Comparison of ENCODE assay signal across 21 mouse cellular contexts in the genomic region with DNA sequence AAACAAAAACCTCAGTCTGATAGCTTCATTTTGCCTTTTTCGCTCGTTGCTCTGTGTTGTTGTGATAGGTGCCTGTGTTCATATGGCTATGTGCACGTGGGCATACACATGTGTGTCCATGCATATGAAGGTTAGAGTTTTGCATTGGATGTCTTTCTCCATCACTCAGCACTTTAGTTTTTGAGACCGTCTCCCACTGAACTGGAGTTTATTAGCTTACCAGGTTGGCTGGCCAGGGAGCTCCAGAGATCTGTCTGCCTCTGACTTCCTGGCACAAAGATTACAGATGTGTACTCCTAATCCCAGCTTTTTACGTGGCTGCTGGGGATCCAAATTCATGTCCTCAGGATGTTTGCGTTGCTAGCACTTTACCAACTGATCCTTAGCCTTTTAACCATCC. TPM values are rescaled to one million over a fixed set of nuclear protein-coding genes. Genes with fewer than 3 reads are reported as not detected.
DNase-seq lines count a peak whose midpoint lies in the region; ATAC-seq lines count a peak whose summit lies in the region.
"Had no signal": no experiment of that assay in that cellular context is flagged by ENCODE, and none has a peak within 500 bp of the region (broad histone marks: within the 10 kb centered on the region; RNA-seq: fewer than 3 reads in every experiment).

No protein-coding gene starts in this region.

- WGBS in intestine, embryonic 14.5 days: 64% methylated on average over 6 of the region's 6 CpGs
- 66% methylated on average over 6 of the region's 6 CpGs for WGBS in intestine, embryonic 15.5 days
- 64% methylated on average over 6 of the region's 6 CpGs for WGBS in limb, embryonic 10.5 days
- 65% methylated on average over 6 of the region's 6 CpGs for WGBS in forebrain, embryonic 14.5 days

- no peak overlapping the region for H3K4me3 ChIP-seq in intestine, embryonic 14.5 days (ENCODE audit: low read depth, low read length)
- no peak overlapping the region for H3K4me3 ChIP-seq in intestine, embryonic 15.5 days (replicated peaks)
- no peak overlapping the region for H3K4me3 ChIP-seq in limb, embryonic 10.5 days
- H3K4me3 ChIP-seq in forebrain, embryonic 14.5 days (ENCODE audit: low read depth, low read length): no peak overlapping the region
- H3K4me3 ChIP-seq: forebrain, embryonic 15.5 days; gastrocnemius, adult 2 months; midbrain, embryonic 15.5 days; neural tube, embryonic 13.5 days had no signal

- no peaks in the 10 kb centered on the region for H3K27me3 ChIP-seq in intestine, embryonic 14.5 days (replicated peaks; ENCODE audit: control insufficient read depth, insufficient read depth, low read length)
- no peaks in the 10 kb centered on the region for H3K27me3 ChIP-seq in intestine, embryonic 15.5 days (replicated peaks)
- no peaks in the 10 kb centered on the region for H3K27me3 ChIP-seq in limb, embryonic 10.5 days (ENCODE audit: low read depth, poor library complexity, severe bottlenecking)
- H3K27me3 ChIP-seq in forebrain, embryonic 14.5 days (replicated peaks; ENCODE audit: control insufficient read depth, insufficient read depth, low read length): no peaks in the 10 kb centered on the region
- H3K27me3 ChIP-seq: forebrain, embryonic 15.5 days; midbrain, embryonic 15.5 days; neural tube, embryonic 13.5 days had no signal

- no peak overlapping the region for H3K27ac ChIP-seq in intestine, embryonic 14.5 days (ENCODE audit: low read depth)
- H3K27ac ChIP-seq in intestine, embryonic 15.5 days: no peak overlapping the region
- no peak overlapping the region for H3K27ac ChIP-seq in limb, embryonic 10.5 days
- no peak overlapping the region for H3K27ac ChIP-seq in forebrain, embryonic 14.5 days (ENCODE audit: low read depth, low read length)
- H3K27ac ChIP-seq: forebrain, embryonic 15.5 days; gastrocnemius, adult 2 months; macrophage; midbrain, embryonic 15.5 days; neural tube, embryonic 13.5 days had no signal

- no peak for ATAC-seq in intestine, embryonic 14.5 days (replicated peaks; ENCODE audit: low FRiP score, low TSS enrichment, low read depth)
- ATAC-seq in intestine, embryonic 15.5 days: no peak
- no peak for ATAC-seq in forebrain, embryonic 14.5 days
- ATAC-seq: forebrain, embryonic 15.5 days; intestine, embryonic 16.5 days; midbrain, embryonic 15.5 days had no signal

- no peaks in the 10 kb centered on the region for H3K4me1 ChIP-seq in intestine, embryonic 14.5 days (replicated peaks; ENCODE audit: control insufficient read depth, insufficient read depth, low read length)
- no peaks in the 10 kb centered on the region for H3K4me1 ChIP-seq in intestine, embryonic 15.5 days (replicated peaks)
- H3K4me1 ChIP-seq in limb, embryonic 10.5 days: no peaks in the 10 kb centered on the region
- H3K4me1 ChIP-seq in forebrain, embryonic 14.5 days (ENCODE audit: control insufficient read depth, insufficient read depth, low read length): no peaks in the 10 kb centered on the region
- H3K4me1 ChIP-seq: forebrain, embryonic 15.5 days; midbrain, embryonic 15.5 days; neural tube, embryonic 13.5 days had no signal

- H3K9me3 ChIP-seq in intestine, embryonic 14.5 days (ENCODE audit: control insufficient read depth, low read length): peaks cover 56% of the 10 kb centered on the region
- H3K9me3 ChIP-seq in intestine, embryonic 15.5 days: 0 out of 2 replicates have a peak, but pooled peaks cover 14% of the 10 kb centered on the region
- peaks cover 80% of the 10 kb centered on the region for H3K9me3 ChIP-seq in limb, embryonic 10.5 days (replicated peaks)
- peaks cover 81% of the 10 kb centered on the region for H3K9me3 ChIP-seq in forebrain, embryonic 14.5 days (replicated peaks; ENCODE audit: control insufficient read depth, low read length)

- no peaks in the 10 kb centered on the region for H3K36me3 ChIP-seq in intestine, embryonic 14.5 days (ENCODE audit: control insufficient read depth, insufficient read depth, low read length)
- H3K36me3 ChIP-seq in intestine, embryonic 15.5 days: no peaks in the 10 kb centered on the region
- no peaks in the 10 kb centered on the region for H3K36me3 ChIP-seq in limb, embryonic 10.5 days
- no peaks in the 10 kb centered on the region for H3K36me3 ChIP-seq in forebrain, embryonic 14.5 days (ENCODE audit: control insufficient read depth, insufficient read depth, low read length)
- H3K36me3 ChIP-seq: forebrain, embryonic 15.5 days; midbrain, embryonic 15.5 days; neural tube, embryonic 13.5 days had no signal

- no peak overlapping the region for H3K9ac ChIP-seq in intestine, embryonic 14.5 days (ENCODE audit: low read length)
- H3K9ac ChIP-seq in intestine, embryonic 15.5 days: no peak overlapping the region
- H3K9ac ChIP-seq in forebrain, embryonic 14.5 days (ENCODE audit: low read length): no peak overlapping the region
- H3K9ac ChIP-seq: forebrain, embryonic 15.5 days; midbrain, embryonic 15.5 days; neural tube, embryonic 13.5 days had no signal

- no peak overlapping the region for H3K4me2 ChIP-seq in intestine, embryonic 14.5 days (ENCODE audit: low read length)
- no peak overlapping the region for H3K4me2 ChIP-seq in intestine, embryonic 15.5 days (replicated peaks)
- no peak overlapping the region for H3K4me2 ChIP-seq in forebrain, embryonic 14.5 days (ENCODE audit: low read length)
- H3K4me2 ChIP-seq: forebrain, embryonic 15.5 days; heart, embryonic 11.5 days; midbrain, embryonic 15.5 days; neural tube, embryonic 13.5 days had no signal

- peak; percentile 51 for DNase-seq in intestine, embryonic 14.5 days (ENCODE audit: low spot score)
- DNase-seq in retina, postnatal 1 day: peak; percentile 8
- no peak for DNase-seq in retina, embryonic 14.5 days (ENCODE audit: low spot score)
- peak; percentile 30 for DNase-seq in limb, embryonic 10.5 days (ENCODE audit: low spot score)
- DNase-seq in Muller cell, postnatal 12 days (ENCODE audit: inconsistent ontology term): no peak
- no peak for DNase-seq in forebrain, embryonic 14.5 days (ENCODE audit: low spot score)
- DNase-seq: cerebellum, adult 11-12 months; cerebellum, postnatal 36 days; gastrocnemius, adult 2 months; heart, postnatal 36 days; thymus, adult 2 months had no signal

RNA-seq across cellular contexts. Expression of a gene that starts 26.3 kb away (rescaled TPM):
- not detected in 2 replicates for polyA plus RNA-seq in intestine, embryonic 14.5 days (2014; fragmentation: Nextera tagmentation; extraction: Ambion mirVana)
- not detected in 2 replicates for polyA plus RNA-seq in intestine, embryonic 15.5 days (2015; fragmentation: Nextera tagmentation; extraction: Ambion mirVana)
- polyA plus RNA-seq in limb, embryonic 10.5 days (2016; fragmentation: Nextera tagmentation; extraction: Ambion mirVana): not detected in 2 replicates
- polyA plus RNA-seq in forebrain, embryonic 14.5 days (2014; fragmentation: Nextera tagmentation; extraction: Ambion mirVana): not detected in 2 replicates
- polyA plus RNA-seq: intestine, embryonic 16.5 days; liver, embryonic 16.5 days; macrophage; small intestine, adult 2 months; stomach, embryonic 14.5 days had no signal

RNA-seq across cellular contexts. Expression of a gene that starts 26.3 kb away (rescaled TPM):
- 182 and 203 TPM in 2 replicates for polyA plus RNA-seq in intestine, embryonic 14.5 days (2014; fragmentation: Nextera tagmentation; extraction: Ambion mirVana)
- 158 and 160 TPM in 2 replicates for polyA plus RNA-seq in intestine, embryonic 15.5 days (2015; fragmentation: Nextera tagmentation; extraction: Ambion mirVana)
- 206 and 245 TPM in 2 replicates for polyA plus RNA-seq in limb, embryonic 10.5 days (2016; fragmentation: Nextera tagmentation; extraction: Ambion mirVana)
- 64.5 and 76.3 TPM in 2 replicates for polyA plus RNA-seq in forebrain, embryonic 14.5 days (2014; fragmentation: Nextera tagmentation; extraction: Ambion mirVana)

Comparison
In these comparisons a context has a peak if more than half of its experiments do, and no peak if none do; other contexts are left out.
1. DNase-seq: peak in intestine, embryonic 14.5 days (single experiment), retina, postnatal 1 day (single experiment) and limb, embryonic 10.5 days (single experiment); none in retina, embryonic 14.5 days (single experiment), Muller cell, postnatal 12 days (single experiment) and forebrain, embryonic 14.5 days (single experiment).